Mouse (Mus musculus): ENCODE results near the gene Abce1.

DNA sequence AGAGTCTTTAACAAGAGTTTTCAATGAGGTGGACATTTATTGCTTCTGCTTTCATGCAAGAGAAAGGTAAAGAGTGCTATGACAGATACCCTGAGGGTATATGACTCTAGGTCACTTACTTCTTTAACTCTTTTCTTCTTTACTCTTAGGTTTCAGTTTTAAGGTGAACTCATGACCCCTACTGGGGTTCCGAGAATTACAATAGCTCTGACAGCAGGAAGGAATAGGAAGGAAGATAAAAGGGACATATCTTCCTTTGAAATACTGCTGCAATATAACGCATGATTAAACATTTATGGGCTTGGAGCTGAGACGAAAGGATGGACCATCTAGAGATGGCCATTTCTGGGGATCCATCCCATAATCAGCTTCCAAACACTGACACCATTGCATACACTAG lies 13.0 kb upstream of the Abce1 start:
- no peak for TF ChIP-seq CTCF (IDR thresholded peaks at IDR 0.05; ENCODE audit: low read depth)
- TF ChIP-seq EP300 (IDR thresholded peaks at IDR 0.05; ENCODE audit: low read depth) = no peak
